Mouse (Mus musculus) gonadal fat pad, adult 2 months (tissue): ENCODE results near the gene Psmc3ip. TPM values are rescaled to one million over a fixed set of nuclear protein-coding genes. Genes with fewer than 3 reads are reported as not detected.

Experiments used
- DNase-seq: peaks from one replicate; pipeline ENCODE4 v3.0.0-alpha.2; 2012; ENCODE audit warnings: low read depth
- polyA plus RNA-seq: library from polyadenylated mRNA; depleted of rRNA; stranded (reverse); fragments of >200 nt; gene quantifications from 2 replicates; pipeline ENCODE4 v1.2.3, GENCODE M21; 2012; rRNA removed

Psmc3ip gene
- polyA plus RNA-seq, 1 experiment = 1.5 TPM

GRCm38 (mm10) chr11:101052751-101053473 is 42.3 kb downstream of the Psmc3ip start:
- no peak for DNase-seq

- DNase-seq = no peak
Measured at GRCm38 (mm10) chr11:101051617-101052016, 43.6 kb downstream of the Psmc3ip start.

GRCm38 (mm10) chr11:101051051-101051493 is 44.2 kb downstream of the Psmc3ip start:
- no peak for DNase-seq

GRCm38 (mm10) chr11:101050359-101050758 is 44.9 kb downstream of the Psmc3ip start:
- DNase-seq = no peak

- DNase-seq = no peak
Measured at GRCm38 (mm10) chr11:101047502-101047901, 47.7 kb downstream of the Psmc3ip start.

GRCm38 (mm10) chr11:101046440-101046839 is 48.8 kb downstream of the Psmc3ip start:
- no peak for DNase-seq

GRCm38 (mm10) chr11:101045826-101046225 is 49.4 kb downstream of the Psmc3ip start:
- DNase-seq = no peak

Other genes starting within 250 kb of the Psmc3ip start
- 28.7 and 32.8 TPM in 2 replicates for gene Stat5b, start 244.7 kb downstream of the Psmc3ip start, polyA plus RNA-seq
- 44.0 and 51.7 TPM in 2 replicates for gene Stat5a, start 236.1 kb downstream of the Psmc3ip start, polyA plus RNA-seq
- gene Stat3, start 155.9 kb downstream of the Psmc3ip start, polyA plus RNA-seq = 106 and 115 TPM in 2 replicates
- gene Cavin1, start 124.5 kb downstream of the Psmc3ip start, polyA plus RNA-seq = 235 and 240 TPM in 2 replicates
- gene Atp6v0a1, start 86.0 kb downstream of the Psmc3ip start, polyA plus RNA-seq = 114 and 137 TPM in 2 replicates
- 44.6 and 52.9 TPM in 2 replicates for gene Naglu, start 25.4 kb downstream of the Psmc3ip start, polyA plus RNA-seq
- gene Hsd17b1, start 17.0 kb downstream of the Psmc3ip start, polyA plus RNA-seq = 0.43 and 0.55 TPM in 2 replicates
- gene Coasy, start 12.9 kb downstream of the Psmc3ip start, polyA plus RNA-seq = 62.6 and 70.1 TPM in 2 replicates
- gene Mlx, start 8.2 kb downstream of the Psmc3ip start, polyA plus RNA-seq = 35.0 and 54.3 TPM in 2 replicates
- 56.3 and 66.7 TPM in 2 replicates for gene Retreg3, start 24.5 kb upstream of the Psmc3ip start, polyA plus RNA-seq
- gene Tubg1, start 24.5 kb upstream of the Psmc3ip start, polyA plus RNA-seq = 9.0 and 24.0 TPM in 2 replicates
- gene Tubg2, start 60.5 kb upstream of the Psmc3ip start, polyA plus RNA-seq = 3.4 and 3.6 TPM in 2 replicates
- 3.7 and 4.1 TPM in 2 replicates for gene Cntnap1, start 75.1 kb upstream of the Psmc3ip start, polyA plus RNA-seq
- gene Plekhh3, start 75.9 kb upstream of the Psmc3ip start, polyA plus RNA-seq = 22.7 and 28.6 TPM in 2 replicates
- 0.34 and 0.45 TPM in 2 replicates for gene Ccr10, start 80.0 kb upstream of the Psmc3ip start, polyA plus RNA-seq
- gene Ezh1, start 131.0 kb upstream of the Psmc3ip start, polyA plus RNA-seq = 39.4 and 46.5 TPM in 2 replicates
- gene Ramp2, start 150.6 kb upstream of the Psmc3ip start, polyA plus RNA-seq = 97.9 and 146 TPM in 2 replicates
- 99.1 and 108 TPM in 2 replicates for gene Vps25, start 158.3 kb upstream of the Psmc3ip start, polyA plus RNA-seq
- gene Wnk4, start 165.1 kb upstream of the Psmc3ip start, polyA plus RNA-seq = 9.5 and 14.6 TPM in 2 replicates
- 0.75 and 0.88 TPM in 2 replicates for gene Cntd1, start 183.6 kb upstream of the Psmc3ip start, polyA plus RNA-seq
- 157 and 167 TPM in 2 replicates for gene Coa3, start 183.7 kb upstream of the Psmc3ip start, polyA plus RNA-seq
- 122 and 158 TPM in 2 replicates for gene Becn1, start 206.8 kb upstream of the Psmc3ip start, polyA plus RNA-seq
- gene Psme3, start 220.8 kb upstream of the Psmc3ip start, polyA plus RNA-seq = 51.5 and 57.8 TPM in 2 replicates
- 3.2 and 3.6 TPM in 2 replicates for gene Aoc2, start 229.6 kb upstream of the Psmc3ip start, polyA plus RNA-seq
- 306 and 337 TPM in 2 replicates for gene Aoc3, start 235.2 kb upstream of the Psmc3ip start, polyA plus RNA-seq